Mouse (Mus musculus) gastrocnemius, adult 8-10 months (tissue): ENCODE measurements around the gene Aig1. TPM values are rescaled to one million over a fixed set of nuclear protein-coding genes. Genes with fewer than 3 reads are reported as not detected.

Source experiments
- DNase-seq, 2 experiments: peaks; one replicate each; pipeline ENCODE4 v3.0.0; 2022; ENCODE audit warnings: low spot score in 2 of 2
- total RNA-seq, 4 experiments: library from RNA; stranded (reverse); gene quantifications; 2 replicates each; pipeline ENCODE4 v1.2.4; 2022

The Aig1 gene
- total RNA-seq, 4 experiments from 2014 or later, result 12.8 to 13.9 (median 13.3) TPM

DNA sequence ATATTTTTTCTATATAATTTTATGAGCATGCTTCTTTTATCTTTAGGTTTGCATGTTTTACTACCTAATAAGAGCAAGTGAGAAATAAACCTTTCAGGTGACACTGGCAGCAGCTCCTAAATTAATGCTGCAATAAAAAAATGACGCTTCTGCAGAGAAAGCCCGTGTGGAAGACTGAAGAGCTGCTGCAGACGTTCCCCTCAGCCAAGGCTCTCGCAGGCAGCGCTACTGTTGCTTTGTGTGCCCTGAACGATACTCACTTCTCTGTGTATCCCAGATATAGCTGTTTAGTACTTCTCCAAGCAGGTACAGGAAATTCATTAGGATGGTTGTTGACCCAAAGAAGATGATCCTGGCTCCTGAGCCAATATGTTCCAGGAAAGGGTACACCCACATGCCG, 215.5 kb downstream of the Aig1 start:
- no peak for DNase-seq

DNA sequence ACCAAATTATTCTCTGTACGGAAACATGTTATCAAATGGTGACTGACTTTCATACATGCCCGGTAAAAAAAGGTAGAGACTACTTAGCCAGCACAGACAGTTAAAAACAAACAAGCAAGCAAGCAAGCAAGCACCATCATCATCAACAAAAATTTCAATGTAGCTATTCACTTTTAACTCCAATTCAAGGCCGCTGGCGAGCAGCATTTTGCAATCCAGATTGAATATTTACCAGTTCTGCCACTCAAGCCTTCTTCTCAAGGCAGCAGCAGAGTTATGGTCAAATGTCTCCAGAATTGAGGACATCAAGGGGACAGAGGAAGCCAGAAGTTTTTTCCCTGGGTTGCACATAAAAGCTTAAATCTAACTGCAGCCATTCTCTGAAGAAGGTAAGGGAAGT, 216.7 kb downstream of the Aig1 start:
- DNase-seq, result no peak

DNA sequence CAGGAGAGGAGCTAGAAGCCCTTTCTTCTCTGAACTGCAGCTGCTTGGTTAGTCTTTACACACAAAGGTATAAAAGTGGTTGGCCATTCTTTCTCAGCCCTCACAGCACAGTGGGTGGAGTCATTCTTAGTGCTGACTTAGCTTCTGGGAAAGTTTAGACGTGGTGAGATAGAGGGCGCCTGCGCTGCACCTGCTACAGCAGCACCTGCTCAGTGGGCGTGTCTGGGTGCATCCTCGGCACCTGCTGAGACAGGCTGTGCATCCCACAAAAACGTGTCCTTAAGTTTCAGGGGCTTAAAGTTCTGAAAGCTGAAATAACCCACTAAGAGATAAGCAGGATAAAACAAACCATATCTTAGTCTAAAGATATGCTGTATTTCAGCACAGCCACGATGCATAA, 227.0 kb downstream of the Aig1 start:
- no peak for DNase-seq

DNA sequence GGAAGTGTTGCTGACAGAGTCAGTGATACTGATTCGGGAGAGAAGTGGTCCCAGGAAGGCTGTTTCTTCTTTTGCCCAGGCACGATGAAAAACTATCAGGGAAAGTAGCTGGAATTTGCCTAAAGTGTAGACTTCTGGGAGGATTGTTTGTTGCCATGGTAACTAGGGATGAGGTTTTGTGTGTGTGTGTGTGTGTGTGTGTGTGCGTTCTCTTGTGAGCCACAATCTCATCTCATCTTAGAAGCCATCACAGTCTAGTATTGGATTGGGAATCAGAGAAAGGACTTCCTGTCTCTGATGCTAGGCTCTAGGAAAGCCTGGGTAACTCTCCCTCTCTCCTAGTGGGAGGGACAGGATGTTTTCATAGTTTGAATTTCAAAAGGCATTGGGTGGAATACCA, 237.0 kb downstream of the Aig1 start:
- DNase-seq, result no peak

DNA sequence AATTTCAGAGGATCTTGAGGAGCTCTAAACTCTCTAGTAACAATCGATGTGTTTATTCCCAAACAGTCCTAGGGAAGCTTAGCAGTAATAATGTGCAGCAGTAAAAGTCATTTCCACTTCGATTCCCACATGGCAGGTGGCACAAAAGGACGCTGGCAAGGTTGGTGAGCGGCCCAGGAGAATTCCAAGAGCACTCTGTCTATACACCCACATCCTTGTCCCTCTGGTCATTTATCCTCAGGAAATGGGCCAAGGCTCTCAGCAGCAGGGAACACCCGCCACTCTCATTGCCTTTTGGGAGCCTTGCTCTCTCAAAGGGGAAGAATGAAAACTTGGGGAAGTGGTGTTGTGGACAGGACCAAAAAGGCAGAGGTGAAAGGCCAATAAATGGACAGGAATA, 245.0 kb downstream of the Aig1 start:
- DNase-seq, result no peak

DNA sequence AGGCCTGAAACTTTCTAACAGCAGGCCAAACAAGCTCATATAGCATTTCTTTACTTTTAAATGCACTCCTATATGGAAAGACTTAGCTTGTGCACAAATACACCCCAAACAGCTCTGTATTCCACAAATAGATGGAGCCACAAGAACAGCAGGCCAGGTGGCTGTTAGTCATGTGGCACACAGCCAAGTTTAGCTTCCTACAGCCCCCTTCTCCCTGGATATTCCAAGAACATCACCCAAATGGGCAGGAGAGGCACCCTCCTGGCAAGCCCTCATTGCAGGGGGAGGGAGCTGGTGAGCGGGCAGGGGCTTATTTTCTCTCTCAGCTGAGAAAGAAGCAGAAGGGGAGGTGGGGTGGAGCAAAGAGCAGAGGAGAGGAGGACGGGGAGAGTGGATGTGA, 267.9 kb downstream of the Aig1 start:
- DNase-seq, result no peak

DNA sequence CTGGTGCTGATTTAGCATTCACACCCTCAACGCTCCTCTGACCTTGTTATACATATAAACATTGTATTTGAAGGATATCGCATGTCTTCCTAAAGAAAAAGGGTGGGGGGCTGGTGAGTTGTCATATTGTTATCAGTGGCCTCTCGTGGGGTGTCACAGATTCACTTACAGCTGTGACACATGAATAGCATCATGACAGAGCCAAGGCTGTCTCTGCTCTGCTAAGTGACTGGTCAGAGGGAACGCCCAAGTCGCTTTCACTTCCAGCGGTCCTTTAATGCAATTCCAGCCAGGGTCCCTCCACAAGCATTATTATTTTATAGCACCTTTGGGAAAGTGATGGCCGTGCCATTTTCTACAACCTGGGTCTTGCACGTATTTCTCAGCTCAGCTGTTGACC, 271.3 kb downstream of the Aig1 start:
- DNase-seq, result no peak

Other genes with a start within 250 kb of the Aig1 start
- 10 to 100 TPM; 41.4 to 60.4 (median 54.1) TPM for gene Hivep2, start 97.1 kb upstream of the Aig1 start, total RNA-seq